Mouse (Mus musculus) CD4-positive, CD25-positive, alpha-beta regulatory T cell, adult 2 months (primary cell): ENCODE measurements around the gene Nedd4.

Experiments used
- DNase-seq: peaks from one replicate; pipeline ENCODE4 v3.0.0-alpha.2; 2012; ENCODE audit warnings: low read depth, low spot score

Nedd4 gene

DNA sequence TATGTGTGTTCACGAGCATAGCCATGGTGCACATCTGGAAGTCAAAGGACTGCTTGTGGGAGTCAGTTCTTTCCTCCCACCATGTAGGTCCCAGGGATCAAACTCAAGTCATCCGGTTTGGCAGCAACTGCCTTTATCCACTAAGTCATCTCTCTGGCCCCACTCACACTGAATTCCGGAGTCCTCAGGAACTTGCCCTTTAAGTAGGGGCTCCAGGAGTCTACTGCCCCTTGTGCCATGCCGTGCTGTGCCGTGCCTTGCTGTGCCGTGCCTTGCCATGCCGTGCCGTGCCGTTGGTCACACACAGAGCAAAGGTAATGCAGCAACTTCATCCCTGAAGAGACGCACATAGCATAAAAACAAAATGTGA lies 129.1 kb downstream of the Nedd4 start:
- DNase-seq = no peak

DNA sequence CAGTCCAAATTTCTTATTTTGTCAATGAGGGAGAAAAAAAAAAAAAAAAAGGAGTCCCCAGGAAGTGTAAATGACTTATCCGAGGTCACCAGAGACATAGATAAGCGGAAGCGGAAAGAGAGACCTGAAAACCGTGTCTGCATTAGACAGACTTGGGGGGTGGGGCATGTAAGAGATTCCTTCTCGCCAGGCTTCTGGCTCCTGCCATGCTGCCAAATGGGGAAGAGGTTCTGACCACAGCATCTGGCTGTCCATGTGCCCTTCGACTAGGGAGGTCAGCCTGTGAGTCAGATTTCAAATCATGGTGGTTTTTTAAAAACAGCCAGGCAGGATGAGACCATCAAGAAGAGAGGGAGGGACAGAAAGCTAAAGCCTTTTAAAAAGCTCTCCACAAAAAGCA lies 129.5 kb downstream of the Nedd4 start:
- no peak for DNase-seq

DNA sequence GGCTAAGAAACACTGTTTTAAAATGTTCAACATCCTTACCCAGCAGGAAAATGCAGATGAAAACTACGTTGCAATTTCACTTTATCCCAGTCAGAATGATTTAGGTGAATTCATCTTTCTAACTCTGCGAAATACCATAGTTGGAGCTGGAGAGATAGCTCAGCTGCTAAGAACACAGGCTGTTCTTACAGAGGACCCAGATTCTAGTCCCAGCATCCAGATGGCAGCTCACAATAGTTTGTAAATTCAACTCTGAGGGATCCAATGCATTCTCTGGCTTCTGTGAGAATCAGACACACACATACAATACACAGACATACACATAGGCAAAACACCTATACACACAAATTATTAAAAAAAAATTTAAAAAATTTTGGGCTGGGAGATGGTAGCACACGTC lies 133.1 kb downstream of the Nedd4 start:
- DNase-seq = no peak

DNA sequence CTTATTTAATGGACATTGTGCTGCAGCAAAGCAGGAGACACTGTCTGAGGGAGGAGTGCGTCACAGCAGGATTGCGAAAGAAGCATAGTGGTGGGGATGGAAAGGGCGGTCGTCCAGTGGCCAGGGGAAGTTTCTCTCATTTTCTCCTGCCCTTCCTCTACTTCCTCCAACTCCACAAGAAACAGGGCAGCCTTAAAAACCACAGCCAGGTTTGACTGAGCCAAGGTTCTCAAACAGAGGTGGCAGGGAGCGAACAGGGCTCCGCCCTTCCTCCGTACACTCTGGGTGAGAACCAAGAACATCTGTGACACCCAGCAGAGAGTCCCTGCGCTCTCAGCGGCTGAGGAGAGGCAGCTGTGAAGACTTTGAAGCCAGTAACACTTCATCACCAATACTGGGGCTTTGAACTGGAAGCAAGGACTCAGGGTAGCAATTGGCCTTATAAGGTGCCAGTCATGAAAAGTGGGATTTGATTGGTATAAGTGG lies 135.0 kb downstream of the Nedd4 start:
- DNase-seq = peak; percentile 48
